Mouse (Mus musculus) heart, postnatal 25 days (tissue): ENCODE data around the gene Lrsam1. TPM values are rescaled to one million over a fixed set of nuclear protein-coding genes. Genes with fewer than 3 reads are reported as not detected.

Experiments
- DNase-seq: peaks from one replicate; pipeline ENCODE4 v3.0.0; 2022; ENCODE audit warnings: low spot score
- intact Hi-C: fragments of 180-260 bp; cut with DNase I; formaldehyde crosslinking; loops from one replicate; pipeline ENCODE4 v1.15.1; 2025
- total RNA-seq, 2 experiments: library from RNA; stranded (reverse); gene quantifications; 2 replicates each; pipeline ENCODE4 v1.2.3; 2021

The Lrsam1 gene
- total RNA-seq, 2 experiments from 2014 or later: 12.4 to 16.4 TPM

DNA sequence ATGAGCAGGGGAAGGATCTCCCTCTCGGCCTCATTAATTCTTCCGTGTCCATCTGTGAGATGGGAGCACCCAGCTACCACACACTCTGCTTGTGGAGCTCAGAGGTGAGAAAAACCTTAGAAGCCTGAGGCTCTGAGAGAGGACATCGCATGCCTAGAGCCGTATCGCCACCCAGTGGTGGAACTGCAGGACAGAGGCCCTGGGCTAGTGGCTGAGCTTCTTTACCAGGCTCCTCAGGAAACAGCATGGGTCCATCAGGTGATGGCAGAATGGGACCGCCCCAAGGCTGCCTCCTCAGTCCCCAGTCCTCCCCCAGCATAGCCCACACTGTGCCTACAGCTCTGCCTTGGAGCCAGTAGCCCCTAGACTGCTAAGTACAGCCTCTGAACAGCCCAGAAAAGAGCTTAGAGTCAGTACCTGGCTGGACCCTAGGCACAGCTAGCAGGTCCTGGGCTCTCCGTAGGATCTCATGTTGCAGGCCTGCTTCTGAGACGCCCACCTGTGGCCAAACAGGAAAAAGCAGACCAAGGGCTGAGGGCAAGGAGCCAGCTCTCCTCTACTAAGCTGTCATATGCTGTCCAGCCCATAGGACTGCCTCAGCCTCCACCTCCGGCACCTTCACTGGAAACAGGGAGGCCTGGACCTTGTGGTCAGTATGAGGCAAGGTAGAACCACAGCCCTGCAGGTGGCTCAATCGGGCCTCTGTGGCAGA is 33.0 kb downstream of the Lrsam1 start:
- DNase-seq: peak; percentile 56
- intact Hi-C loops: loop anchor here (1.0 to 5.0 kb wide), 2 partner anchors 64 to 111 kb away; no protein-coding TSS in a partner anchor

DNA sequence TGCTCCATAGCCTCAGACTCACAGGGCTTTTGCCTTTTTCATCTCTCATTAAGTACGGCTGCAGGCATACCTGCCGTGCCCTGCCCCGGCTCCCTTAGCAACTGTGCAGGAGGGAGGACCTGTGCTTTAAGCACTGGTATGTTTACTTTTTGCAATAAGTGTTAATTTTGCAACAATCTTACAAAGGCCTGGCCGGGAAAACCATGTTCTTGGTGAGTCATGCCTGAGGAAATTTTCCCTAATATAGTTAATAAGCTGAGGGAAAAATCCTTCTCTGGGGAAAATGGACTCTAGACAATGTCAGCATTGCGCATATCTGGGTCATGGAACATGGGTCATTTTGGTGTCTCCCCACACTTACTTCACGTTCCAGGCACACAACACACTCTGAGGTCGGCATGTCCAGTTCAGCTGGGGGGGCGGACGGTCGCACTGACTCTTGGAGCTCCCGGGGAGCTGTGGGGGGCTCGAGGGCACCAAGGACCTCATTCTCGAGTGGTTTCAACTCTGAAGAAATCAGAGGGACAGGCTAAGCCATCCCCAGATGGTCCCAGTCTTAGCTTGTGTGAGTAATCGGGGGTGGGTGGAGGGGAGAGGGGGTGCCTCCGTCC is 33.7 kb downstream of the Lrsam1 start:
- intact Hi-C loops: loop anchor here (1.0 to 5.0 kb wide), 2 partner anchors 63 to 110 kb away; no protein-coding TSS in a partner anchor
- no peak for DNase-seq

DNA sequence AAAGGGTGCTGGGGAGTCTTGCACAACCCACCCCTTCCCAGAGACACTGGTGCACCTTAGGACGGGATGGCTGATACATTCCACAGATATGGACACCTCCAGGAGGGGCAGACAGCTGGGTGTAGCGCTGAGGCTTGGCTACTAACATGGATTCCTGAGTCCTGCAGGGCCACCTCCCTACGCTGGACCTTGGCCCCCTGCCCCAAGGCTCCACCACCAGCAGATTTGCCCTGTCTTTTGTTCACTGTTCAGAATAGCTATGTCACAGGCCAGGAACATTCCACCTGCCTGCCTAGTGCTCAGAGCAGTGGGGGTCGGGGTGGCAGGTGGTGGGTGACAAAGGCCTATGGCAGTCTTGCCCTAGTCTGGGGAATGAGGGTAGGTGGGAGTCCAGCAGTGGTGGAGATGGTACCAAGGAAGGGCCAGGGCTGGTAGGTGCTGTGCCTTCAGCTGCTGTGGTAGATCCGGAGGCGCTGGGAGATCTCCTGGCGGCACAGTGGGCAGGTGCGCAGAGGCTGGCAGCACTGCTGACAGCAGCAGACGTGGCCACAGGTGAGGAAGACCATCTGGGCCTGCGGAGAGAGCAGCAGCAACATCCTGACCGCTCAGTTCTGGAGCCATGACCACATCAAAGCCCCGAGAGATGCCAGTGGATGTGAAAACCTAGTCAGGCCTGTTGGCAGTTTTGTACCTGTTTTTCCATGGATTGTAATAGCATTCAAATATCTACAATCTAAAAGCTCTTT is 34.9 kb downstream of the Lrsam1 start:
- intact Hi-C loops: loop anchor here (5.0 kb wide), 1 partner anchor 109 kb away; no protein-coding TSS in a partner anchor
- no peak for DNase-seq

DNA sequence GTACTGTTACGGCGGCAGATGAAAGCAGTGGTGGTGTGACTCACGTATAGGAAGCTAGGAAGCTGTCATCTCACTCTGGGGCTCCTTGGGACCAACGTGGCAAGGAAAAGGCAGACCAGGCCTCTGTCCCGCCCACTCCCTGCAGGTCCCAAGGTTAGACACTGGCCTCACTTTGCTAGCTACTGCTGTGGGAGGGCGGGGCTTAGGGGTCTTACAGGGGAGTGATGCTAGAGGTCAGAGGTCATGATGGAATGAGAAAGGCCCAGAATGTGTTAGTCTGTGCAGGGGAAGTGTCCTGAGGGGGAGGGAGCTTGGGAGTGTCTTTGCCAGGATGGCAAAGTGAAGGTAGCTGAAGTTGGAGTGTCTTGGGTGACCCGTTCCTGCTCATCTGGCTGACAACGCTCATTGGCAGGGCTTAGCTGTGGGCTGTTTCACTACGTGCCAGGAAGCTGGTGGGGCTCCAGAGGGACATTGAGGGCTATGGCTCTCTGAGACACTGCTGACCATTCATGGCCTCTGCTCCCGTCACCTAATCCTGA is 37.0 kb downstream of the Lrsam1 start:
- intact Hi-C loops: no loop called here

DNA sequence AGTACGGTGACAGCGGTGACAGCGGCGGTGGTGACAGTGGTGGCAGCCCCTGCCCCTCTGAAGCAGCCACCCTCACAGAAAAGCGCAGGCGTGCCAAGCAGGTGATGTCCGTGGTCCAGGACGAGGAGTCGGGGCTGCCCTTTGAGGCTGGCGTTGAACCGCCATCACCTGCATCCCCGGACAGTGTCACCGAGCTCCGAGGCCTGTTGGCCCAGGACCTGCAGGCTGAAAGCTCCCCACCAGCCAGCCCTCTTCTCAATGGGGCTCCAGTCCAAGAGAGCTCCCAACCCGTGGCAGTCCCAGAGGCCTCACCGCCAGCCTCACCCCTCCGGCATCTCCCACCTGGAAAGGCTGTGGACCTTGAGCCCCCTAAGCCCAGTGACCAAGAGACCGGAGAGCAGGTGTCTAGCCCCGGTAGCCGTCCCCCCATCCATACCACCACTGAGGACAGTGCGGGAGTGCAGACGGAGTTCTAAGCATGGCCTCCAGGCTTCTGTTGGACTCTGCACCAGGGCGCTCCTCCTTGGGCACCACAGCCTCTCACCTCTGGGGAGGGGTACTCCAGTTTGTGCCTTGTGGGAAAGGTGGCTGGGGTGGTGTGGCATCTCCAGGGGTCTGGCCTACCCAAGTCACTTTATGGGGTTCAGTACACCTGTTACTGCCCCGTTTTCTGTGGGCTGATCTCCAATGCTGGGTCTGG is 37.7 kb downstream of the Lrsam1 start:
- DNase-seq: no peak
- intact Hi-C loops: no loop called here

More for the DNA sequence above, 37.0 kb downstream of the Lrsam1 start:
- DNase-seq: no peak

DNA sequence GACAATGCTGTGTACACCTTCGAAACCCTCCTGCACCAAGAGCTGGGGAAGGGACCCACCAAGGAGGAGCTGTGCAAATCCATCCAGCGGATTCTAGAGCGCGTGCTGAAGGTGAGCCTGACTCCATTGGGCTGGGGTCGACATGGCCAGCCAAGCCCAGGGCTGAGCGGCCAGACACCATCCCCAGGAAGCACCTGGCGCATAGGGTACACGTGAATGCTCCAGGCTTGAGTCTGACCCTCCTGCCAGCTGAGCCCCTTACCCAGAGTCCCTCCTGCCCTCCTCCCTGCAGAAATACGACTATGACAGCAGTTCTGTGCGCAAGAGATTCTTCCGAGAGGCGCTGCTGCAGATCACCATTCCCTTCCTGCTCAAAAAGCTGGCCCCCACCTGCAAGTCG is 38.9 kb downstream of the Lrsam1 start:
- intact Hi-C loops: no loop called here
- no peak for DNase-seq

DNA sequence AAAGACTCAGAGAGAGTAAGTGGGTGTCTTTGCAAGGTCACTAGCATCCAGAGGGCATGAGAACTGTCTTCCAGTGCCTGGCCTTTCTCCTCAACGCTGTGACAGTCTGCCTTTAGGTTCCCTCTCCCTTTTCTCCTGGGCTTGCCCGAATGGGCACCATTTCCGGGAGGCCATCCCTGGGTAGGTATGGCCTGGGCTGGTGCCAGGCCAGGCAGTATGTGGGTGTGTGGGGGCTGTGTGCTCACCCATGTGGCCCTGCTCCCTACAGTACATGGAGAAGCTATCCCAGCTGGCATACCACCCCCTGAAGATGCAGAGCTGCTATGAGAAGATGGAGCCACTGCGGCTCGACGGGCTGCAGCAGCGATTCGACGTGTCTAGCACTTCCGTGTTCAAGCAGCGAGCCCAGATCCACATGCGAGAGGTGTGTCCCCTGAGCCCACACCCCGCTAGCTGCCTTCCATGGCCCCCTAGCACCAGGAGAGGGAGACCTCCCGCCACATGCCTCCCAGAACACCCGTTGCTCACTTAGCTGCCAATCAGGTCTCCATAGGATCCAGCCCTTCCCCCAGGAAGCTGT is 39.5 kb downstream of the Lrsam1 start:
- intact Hi-C loops: no loop called here
- DNase-seq: no peak

DNA sequence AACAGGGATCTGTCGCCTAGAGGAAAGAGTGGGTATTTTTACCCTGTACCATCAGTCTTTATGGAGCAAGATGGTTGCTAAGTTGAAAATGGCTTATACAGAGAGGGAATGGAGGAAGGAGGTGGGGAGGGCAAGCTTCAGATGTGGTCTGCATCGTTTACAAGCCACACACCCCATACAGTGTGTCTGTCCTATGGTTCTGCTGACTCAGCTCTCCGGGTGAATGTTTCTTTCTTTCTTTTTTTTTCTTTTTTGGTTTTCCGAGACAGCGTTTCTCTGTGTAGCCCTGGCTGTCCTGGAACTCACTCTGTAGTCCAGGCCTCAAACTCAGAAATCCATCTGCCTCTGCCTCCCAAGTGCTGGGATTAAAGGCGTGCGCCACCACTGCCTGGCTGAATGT is 40.2 kb downstream of the Lrsam1 start:
- intact Hi-C loops: no loop called here

DNA sequence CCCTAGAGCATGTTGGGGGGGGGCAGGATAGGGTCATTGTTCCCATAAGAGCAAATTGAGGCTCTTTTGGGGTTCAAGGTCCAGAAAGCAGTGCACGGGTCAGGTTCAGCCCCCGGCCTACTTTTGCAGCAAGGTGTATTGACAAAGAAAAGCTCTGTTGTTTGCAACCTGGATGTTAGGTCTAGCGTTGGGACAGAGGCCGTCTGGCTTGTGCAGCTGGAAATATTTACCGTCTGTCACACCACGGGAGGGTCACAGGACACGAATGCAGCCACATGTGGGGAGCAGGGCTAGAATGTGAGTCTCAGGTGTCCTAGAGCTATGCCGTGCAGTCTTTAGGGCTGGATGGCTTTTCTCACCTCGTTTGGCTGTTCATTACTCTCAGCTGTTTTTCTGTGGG is 43.0 kb downstream of the Lrsam1 start:
- DNase-seq: no peak
- intact Hi-C loops: no loop called here

More for the DNA sequence above, 40.2 kb downstream of the Lrsam1 start:
- DNase-seq: no peak

DNA sequence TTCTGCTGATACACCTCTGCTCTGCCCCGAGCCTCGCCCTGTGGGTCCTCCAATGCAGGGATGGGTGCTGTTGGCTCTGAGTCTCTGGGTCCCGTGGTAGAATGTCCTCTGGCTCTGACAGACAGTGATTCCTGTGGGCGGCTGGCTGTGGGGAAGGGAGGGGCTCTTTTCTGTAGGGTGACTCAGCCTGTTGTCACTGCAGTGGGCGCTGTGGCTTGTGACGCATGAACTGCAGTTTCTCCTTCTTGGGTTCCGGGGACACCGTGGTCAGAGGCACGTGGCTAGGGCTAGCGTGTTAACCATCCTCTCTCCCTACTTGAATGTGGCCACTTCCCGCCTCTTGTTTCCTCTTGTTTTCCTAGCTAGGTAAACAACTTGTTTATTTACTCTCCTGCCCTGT is 43.9 kb downstream of the Lrsam1 start:
- peak; percentile 54 for DNase-seq
- intact Hi-C loops: no loop called here

DNA sequence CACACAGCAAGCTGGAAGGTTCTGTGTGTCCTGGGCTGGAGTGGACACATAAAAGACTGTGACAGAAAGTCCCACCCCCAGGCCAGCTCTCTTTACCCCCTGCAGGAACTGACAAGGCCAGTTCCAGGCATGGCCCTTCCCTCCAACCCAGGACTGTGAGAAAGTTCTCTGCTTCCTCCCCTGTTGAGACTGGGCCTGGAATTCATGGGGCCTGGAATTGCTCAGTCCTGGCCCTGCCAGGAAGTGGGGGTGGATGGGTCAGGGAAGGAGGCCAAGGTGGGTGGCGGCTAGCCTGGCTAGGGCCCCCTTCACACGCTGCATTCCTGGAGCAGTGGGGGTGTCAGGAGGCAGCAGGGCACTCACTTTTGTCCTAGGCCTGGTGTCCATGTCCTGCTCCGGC is 46.5 kb downstream of the Lrsam1 start:
- intact Hi-C loops: no loop called here
- peak; percentile 73 for DNase-seq

DNA sequence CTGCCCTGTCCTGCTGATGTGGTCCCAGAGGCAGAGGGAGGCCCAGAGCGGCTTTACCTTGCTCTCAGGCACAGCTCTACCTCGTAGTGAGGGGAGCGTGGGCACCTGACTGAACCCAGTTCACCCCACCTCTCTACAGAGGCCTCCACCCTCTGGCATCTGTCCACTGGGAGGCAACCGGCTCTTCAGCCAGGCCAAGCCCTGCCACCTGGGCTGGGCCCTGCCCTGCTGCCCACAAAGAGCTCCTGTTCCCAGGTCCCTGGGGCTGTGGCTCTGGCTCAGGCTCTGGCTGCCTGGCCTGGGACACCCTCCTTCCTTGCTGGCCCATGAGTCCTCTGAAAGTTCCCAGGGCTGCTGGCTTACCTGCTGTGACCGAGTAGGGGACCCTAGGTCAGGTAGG is 47.1 kb downstream of the Lrsam1 start:
- intact Hi-C loops: no loop called here
- DNase-seq: no peak

DNA sequence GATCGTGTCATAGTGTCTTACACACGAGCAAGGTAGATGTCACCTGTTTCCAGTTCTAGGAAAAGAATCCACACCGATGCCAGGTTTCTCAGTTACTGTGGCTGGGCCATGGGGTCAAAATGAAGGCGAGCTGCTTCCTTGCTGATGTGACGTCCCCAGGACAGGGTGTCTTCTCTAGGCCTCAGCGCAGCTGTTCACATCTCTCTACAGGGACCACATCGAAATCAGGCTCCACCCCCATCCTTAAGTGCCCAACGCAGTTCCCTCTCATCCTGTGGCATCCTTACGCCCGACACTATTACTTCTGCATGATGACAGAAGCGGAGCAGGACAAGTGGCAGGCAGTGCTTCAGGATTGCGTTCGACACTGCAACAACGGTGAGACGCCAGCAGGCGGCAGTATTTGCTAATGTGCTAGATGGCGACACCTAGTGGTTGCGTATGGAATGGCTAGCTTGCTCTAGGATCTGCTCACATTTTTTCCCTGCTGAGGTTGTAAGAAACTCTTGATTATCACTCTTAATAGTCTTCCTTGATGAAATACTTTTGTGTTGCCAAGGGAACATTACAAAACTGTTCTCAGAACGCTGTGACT is 49.1 kb downstream of the Lrsam1 start:
- peak; percentile 50 for DNase-seq
- intact Hi-C loops: loop anchor here (1.0 to 2.0 kb wide), 2 partner anchors 36 to 47 kb away; partner anchors contain the start of gene Fam129b

DNA sequence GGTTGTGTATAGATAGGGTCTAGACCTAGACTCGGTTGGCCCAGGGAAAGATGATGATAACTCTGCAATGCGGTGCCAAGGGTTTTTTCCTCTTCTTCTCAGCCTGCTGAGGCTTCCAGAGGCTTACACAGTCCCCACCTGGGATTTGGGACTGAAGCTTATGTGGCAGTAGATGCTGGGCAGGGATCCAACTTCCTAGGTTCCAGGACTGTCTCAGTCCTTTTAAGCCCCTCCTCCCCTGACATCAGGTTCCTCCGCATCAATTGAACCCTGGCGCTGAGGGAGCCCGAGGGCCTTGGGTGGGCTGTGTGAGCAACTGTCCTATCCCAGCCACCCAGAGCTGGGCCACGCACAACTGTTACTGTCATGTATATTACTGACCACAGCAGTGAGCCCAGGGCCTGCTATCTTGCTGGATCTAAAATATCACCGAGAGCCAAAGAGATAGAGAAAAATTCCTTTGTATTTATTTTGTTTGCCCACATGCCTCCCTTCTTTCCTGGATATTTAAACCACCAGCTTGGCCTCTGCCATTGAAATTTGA is 49.7 kb downstream of the Lrsam1 start:
- no peak for DNase-seq

DNA sequence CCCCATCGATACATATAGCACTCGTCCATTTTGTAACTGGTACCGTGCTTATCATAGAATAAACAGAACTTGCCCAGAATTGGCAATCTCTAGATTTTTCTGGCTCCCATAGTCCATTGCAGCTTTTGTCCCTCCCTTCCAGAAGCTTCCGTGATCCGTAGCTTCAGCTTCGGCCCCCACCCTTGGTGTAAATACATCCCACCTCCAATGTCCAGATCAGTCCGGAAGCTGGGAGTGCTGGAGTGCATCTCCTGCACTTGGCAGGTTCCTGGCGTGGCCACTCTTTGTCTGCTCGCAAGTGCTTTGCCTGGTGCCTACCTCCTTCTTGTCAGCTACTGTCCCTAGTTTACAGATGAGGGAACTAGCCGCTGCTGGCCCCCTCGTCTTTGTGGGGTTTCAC is 52.6 kb downstream of the Lrsam1 start:
- DNase-seq: peak; percentile 41
- intact Hi-C loops: no loop called here

More for the DNA sequence above, 49.7 kb downstream of the Lrsam1 start:
- intact Hi-C loops: loop anchor here (1.0 to 2.0 kb wide), 2 partner anchors 35 to 46 kb away; partner anchors contain the start of gene Fam129b

DNA sequence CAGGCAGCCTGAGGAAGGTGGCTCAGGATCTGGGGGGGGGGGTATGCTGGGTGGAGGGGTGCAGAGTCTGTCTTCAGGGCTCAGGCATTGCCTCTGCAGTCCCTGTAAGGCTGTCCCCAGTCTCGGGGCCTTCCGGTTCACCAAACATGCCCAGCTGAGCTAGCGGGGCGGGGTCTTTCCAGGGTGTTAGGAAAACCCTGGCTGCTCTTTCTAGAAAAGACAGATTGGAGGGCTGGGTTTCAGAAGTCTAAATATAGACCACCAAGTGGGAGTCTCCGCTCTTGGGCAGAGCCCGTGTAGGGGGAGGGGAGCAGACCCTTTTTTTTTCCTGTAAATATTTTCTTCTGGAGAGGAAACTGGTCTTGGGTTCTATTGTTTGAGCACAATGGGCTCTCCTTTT is 53.1 kb downstream of the Lrsam1 start:
- intact Hi-C loops: no loop called here
- peak; percentile 50 for DNase-seq

DNA sequence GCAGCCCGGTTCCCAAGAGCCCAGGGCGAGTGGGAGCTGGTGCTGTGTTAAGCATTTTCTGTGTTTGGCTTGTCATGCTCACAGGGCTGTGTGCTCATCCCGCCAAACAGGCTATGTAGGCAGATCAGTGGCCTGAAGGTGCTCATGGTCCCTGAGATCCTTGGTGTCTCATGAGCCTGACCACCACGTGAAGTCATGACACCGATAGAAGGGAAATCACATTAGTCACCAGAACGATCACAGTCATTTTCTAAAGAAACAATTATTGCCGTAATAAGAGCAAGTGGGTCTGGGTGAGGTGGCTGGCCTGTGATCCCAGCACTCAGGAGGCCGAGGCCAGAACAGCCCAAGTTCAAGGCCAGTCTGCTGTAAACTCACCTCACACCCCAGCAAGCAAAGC is 54.0 kb downstream of the Lrsam1 start:
- no peak for DNase-seq
- intact Hi-C loops: no loop called here

DNA sequence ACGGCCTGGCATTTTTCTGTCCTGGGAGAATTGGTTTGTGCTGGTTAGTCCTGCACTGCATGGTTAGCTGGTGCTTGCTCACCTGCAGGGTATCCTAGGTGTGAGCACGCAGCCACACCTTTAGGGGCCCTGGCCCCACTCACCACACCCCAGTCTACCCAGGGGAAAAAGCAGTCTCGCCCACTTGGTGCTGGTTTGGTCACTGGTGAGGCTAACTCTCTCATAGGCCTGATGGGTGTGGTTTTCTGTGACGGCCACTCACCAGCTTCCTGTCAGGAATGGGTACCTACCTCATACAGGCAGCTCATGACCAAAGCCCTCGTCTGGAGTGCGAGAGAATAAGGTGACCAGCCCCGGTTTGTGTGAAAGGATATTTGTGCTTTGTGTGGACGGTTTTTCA is 56.1 kb downstream of the Lrsam1 start:
- no peak for DNase-seq
- intact Hi-C loops: no loop called here

DNA sequence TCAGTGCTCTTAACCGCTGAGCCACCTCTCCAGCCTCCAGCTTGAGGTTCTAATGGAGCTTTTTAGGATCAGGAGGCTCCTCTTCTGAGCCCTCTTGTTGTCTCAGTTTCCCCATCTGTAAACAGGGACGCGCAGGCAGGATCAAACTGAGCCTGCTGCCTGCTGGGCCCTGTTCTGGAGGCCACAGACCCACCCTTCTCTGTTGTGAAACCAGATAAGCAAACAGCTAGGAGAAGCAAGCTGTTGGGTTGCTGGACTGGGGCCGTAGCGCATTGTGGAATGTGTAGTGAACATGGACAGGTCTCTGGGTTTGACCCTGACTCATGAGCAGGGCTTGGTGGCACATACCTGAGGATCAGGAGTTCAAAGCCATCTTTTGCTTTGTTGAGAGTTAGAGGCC is 56.8 kb downstream of the Lrsam1 start:
- no peak for DNase-seq
- intact Hi-C loops: no loop called here
